Mouse (Mus musculus) adrenal gland, postnatal 10 days (tissue): ENCODE results near the gene Vmn1r218. TPM values are rescaled to one million over a fixed set of nuclear protein-coding genes. Genes with fewer than 3 reads are reported as not detected.
"Not testable (repeated sequence)": the region's sequence is repeated elsewhere in the genome, so short reads cannot be mapped to it uniquely, and the experiment has no call there.

Experiments used
- DNase-seq: peaks from one replicate; pipeline ENCODE4 v3.0.0; 2021; ENCODE audit warnings: mixed read lengths
- long read RNA-seq, 2 experiments: library from polyadenylated mRNA; stranded (forward); transcript quantifications; one replicate each; pipeline ENCODE4 v2.0.0; 2021
- total RNA-seq, 2 experiments: library from RNA; stranded (reverse); gene quantifications; 2 replicates each; pipeline ENCODE4 v1.2.3; 2021

The Vmn1r218 gene
- total RNA-seq = not detected
- long read RNA-seq, experiment 1 = 0 reads
- long read RNA-seq, experiment 2 = 0 reads

DNA sequence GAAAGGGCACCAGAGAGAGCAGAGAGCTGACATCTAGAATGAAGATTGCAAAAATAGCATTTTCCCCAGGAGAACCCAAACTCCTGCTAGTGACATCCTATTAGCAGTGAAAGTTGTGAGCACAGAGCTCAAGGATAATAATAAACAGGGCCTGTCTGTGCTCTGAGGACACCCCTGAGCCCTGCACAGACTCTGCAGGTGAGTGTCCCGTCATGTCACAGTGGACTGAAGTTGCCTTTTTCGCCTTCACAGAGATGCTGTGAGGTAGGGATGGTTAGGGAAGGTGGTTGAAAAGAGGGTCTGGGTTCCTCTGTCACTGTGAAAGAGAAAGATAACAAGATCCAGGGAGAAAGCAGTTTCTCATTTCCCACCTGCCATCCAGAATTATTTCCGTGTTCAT is at the start of gene Vmn1r218:
Gene Vmn1r218, plus strand, starts transcription at position 57 of the 400 bp plus-strand sequence.
- DNase-seq = no peak

DNA sequence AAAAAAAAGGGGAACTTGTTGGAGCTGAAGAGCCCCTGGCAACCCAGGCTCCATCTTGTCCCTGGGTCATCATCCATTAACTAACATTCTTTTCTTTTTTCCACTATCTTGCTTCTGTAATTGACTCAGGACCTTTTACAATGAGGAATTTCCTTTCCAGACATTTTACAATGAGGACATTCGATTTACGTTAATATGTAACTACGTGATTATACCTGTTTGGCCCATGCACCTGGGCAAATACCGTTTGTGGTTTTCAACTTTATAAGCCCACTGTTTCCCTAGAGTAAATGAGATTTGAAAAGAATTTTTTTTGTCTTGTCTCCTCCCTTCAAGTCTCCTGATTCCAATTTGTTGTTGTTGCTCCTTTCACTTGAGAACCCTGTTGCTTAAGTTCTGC is 38.6 kb upstream of the Vmn1r218 start:
- DNase-seq = no peak

DNA sequence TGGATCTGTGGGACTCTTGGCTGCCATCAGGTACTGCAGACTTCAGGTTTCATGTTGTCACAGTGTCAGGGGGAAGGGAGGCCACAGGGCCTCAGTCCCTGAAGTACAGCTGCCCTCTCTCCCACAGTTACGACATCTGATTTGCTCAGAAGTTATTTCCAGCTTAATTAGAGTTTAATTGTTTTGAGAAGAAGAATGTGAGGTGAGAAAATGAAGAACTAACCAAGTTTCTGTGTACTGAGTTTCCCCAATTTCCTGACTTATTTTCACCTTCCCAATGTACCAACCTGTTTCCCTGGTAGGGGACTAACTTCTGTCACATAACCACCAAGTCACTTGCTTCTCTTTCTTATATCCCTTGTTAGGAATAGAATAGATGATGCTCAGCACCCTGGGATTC is 14.8 kb upstream of the Vmn1r218 start, which contains the start of gene Vmn1r217:
Gene Vmn1r217, minus strand, starts transcription at position 101 of the 400 bp plus-strand sequence.
- not testable (repeated sequence) for DNase-seq

DNA sequence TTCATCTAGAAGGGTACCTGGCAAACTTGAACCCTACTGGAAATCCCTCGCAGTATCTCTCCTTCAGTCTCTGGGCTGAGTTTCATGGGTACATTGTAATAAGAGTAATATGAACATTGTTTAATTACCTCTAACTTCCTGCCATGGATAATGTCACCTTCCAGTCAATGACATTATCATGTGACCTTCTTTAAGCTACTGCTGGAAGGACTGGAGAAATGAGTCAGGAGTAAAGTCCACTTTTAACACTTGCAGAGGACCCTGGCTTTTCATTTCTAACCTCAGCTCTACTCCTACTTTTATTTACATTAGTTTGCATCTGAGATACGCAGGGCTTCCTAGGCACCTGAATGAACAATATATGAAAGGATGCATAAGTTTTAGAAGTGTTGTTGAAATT is 12.3 kb upstream of the Vmn1r218 start:
- DNase-seq = no peak

DNA sequence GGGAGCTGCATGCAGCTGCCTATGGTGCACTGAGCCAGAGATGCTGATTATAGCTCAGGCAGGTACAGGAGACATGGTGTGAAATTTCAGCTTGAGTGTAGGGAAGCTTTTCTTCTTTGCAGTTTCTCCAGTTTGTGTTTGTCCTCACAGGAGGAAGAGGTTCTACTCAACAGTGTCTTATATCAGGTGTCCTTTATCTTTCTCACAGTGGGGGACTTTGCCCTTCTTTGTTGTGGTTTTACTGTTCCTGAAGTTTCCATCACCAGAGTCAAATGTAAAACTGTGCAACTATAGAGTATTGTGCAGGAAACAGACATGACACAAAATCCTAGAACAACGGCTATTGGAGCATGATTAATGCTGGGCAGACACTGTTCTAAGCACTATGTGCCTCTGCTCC is 546 bp downstream of the Vmn1r218 start:
- no peak for DNase-seq

DNA sequence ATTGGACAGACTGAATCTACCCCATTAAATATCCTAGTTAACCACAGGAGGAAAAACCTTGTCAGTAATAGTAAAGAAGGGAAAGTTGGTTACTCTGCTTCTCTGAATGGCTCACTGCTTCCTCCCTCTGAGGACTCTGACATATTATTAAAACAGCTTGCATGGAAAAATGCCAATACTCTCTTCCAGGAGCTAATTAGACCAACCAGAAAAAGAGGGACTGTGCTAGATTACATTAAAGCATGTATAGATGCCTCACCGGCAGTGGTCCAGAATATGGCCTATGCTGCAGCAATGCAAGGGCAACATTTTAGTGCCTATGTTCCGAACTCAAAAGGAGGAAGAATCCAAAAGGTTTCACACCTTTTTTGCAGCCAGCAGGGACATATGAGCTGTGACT is 5.9 kb downstream of the Vmn1r218 start:
- DNase-seq = no peak

DNA sequence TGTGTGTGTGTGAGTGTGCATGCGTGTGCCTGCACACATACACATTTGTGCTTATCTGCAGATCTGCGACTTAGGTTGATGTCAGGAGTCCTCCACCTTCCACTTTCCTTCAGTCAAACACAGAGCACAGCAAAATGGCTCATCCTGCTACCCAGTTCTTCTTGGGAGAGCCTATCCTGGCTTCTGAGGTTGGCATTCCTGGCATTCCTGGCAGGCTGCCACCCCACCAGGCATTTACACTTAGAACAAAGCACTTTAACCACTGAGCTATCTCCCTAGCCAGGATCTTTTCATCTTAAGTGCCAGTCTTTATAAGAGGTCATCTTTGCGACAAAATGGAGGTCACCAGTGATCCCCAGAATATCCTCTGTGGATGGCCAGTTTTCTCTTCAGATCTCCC is 24.9 kb downstream of the Vmn1r218 start:
- no peak for DNase-seq

DNA sequence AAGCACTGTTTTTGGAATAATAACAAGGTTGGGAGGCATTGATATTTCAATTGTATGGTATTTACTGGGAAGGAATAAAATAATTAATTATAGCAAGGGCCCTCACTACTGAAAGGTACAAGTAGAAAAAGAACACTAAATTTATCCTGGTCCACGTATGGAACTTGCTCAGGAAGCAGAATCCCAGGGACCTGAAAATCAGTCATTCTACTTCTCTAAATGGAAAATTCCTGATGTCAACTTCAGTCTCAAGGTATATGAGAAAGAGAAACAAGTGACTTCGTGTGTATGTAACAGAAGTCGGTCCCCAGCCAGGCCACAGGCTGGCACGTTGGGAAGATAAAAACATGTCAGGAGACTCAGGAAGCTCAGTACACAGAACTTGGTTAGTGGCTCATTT is 26.1 kb downstream of the Vmn1r218 start, which contains the start of gene Vmn1r219:
Gene Vmn1r219, plus strand, starts transcription at position 301 of the 400 bp plus-strand sequence.
- DNase-seq = no peak

DNA sequence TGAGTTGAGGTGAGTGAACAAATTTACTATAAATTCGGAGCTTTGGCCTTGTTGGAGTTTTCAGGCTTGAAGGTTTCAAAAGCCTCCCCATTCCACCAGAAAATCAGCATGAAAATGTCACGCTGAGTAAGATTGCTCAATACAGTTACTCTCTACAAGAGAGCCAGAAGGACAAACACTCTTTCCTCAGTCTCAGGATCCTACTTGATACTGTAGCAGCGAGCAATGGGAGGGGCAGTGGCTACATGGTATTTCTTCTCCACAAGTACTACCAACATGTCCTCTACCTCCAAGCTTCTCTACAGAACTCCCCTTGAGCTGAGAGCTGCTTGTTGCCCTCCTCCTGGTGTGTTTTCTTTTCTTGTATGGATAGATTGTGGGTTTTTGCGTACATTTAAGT is 33.5 kb downstream of the Vmn1r218 start:
- DNase-seq = not testable (repeated sequence)

DNA sequence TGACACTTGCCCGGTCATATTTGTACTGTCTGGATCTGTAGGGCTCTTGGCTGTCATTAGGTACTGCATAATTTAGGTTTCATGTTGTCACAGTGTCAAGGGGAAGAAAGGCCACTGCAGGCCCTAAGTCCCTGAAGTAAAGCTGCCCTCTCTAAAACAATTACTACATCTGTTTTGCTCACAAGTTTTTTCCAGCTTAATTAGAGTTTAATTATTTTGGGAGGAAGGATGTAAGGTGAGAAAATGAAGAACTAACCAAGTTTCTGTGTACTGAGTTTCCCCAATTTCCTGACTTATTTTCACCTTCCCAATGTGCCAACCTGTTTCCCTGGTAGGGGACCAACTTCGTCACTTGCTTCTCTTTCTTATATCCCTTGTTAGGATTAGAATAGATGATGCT is 54.9 kb downstream of the Vmn1r218 start, which contains the start of gene Vmn1r220:
Gene Vmn1r220, minus strand, starts transcription at position 101 of the 400 bp plus-strand sequence.
- DNase-seq = no peak

Other genes with a start within 250 kb of the Vmn1r218 start
- not detected for gene Vmn1r212, start 248.9 kb upstream of the Vmn1r218 start, total RNA-seq
- not detected for gene Vmn1r213, start 125.5 kb upstream of the Vmn1r218 start, total RNA-seq
- not detected for gene Vmn1r214, start 102.7 kb upstream of the Vmn1r218 start, total RNA-seq
- not detected for gene Vmn1r215, start 65.1 kb upstream of the Vmn1r218 start, total RNA-seq
- gene Vmn1r217, start 14.9 kb upstream of the Vmn1r218 start, total RNA-seq = not detected
- not detected for gene Vmn1r219, start 26.2 kb downstream of the Vmn1r218 start, total RNA-seq
- not detected for gene Vmn1r220, start 54.8 kb downstream of the Vmn1r218 start, total RNA-seq
- not detected for gene Vmn1r221, start 81.0 kb downstream of the Vmn1r218 start, total RNA-seq
- gene Vmn1r222, start 102.8 kb downstream of the Vmn1r218 start, total RNA-seq = not detected
- not detected for gene Vmn1r223, start 114.0 kb downstream of the Vmn1r218 start, total RNA-seq
- gene Zfp322a, start 236.1 kb downstream of the Vmn1r218 start, total RNA-seq = 10 to 100 TPM; 18.9 to 26.9 TPM